Mouse (Mus musculus): ENCODE measurements at regions not wholly inside any gene's neighbourhood (a gene's known extent, or its start where the extent isn't known, plus 50 kb on each side); places are given as distances from the start of the nearest gene placed in this dataset.

GRCm38 (mm10) chr17:80803361-80803915 is 75.2 kb upstream of the Map4k3 start:
- TF ChIP-seq CTCF (IDR thresholded peaks at IDR 0.05; ENCODE audit: low read depth) = no peak
- no peak for TF ChIP-seq EP300 (IDR thresholded peaks at IDR 0.05; ENCODE audit: low read depth)
